ENCODE assay signal across 17 mouse cellular contexts in the genomic region with DNA sequence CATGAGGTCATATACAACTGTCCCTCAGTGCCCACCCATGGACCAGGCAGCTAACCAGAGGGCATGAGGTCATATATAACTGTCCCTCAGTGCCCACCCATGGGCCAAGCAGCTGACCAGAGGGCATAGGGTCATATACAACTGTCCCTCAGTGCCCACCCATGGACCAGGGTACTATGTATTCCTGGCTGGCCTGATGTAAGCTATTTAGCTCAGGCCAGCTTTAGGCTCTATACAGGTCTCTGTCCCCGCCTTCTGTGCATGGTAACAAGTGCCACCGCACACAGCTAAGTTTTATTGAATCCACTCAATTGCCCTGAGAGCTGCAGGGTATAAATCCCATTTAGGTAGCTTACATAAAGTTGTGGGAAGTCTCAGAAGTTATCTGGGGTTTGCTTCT. TPM values are rescaled to one million over a fixed set of nuclear protein-coding genes. Genes with fewer than 3 reads are reported as not detected.
DNase-seq lines count a peak whose midpoint lies in the region; ATAC-seq and TF ChIP-seq lines count a peak whose summit lies in the region.
"Had no signal": no experiment of that assay in that cellular context is flagged by ENCODE, and none has a peak within 500 bp of the region (broad histone marks: within the 10 kb centered on the region; RNA-seq: fewer than 3 reads in every experiment).

No protein-coding gene starts in this region.

- DNase-seq in heart, adult 2 months: no peak
- DNase-seq in kidney, postnatal 10 days: no peak
- DNase-seq in stomach, postnatal 0 days (ENCODE audit: low spot score): no peak
- DNase-seq in adrenal gland, adult 18-20 months (ENCODE audit: low spot score in 2 of 2): no peak
- DNase-seq: adrenal gland, adult 2 months; cerebellum, adult 2 months; gastrocnemius, postnatal 14 days; heart, adult 18-20 months; lung, embryonic 14.5 days; lung, postnatal 4 days; right cerebral cortex, postnatal 4 days had no signal

- no peaks in the 10 kb centered on the region for H3K9me3 ChIP-seq in heart, embryonic 11.5 days (replicated peaks; ENCODE audit: control insufficient read depth, low read length)
- no peaks in the 10 kb centered on the region for H3K9me3 ChIP-seq in kidney, embryonic 16.5 days (ENCODE audit: low read length)
- no peaks in the 10 kb centered on the region for H3K9me3 ChIP-seq in stomach, embryonic 14.5 days (ENCODE audit: control insufficient read depth, low read depth, low read length)
- no peaks in the 10 kb centered on the region for H3K9me3 ChIP-seq in stomach, postnatal 0 days (ENCODE audit: control insufficient read depth, low read length)
- H3K9me3 ChIP-seq: liver, embryonic 12.5 days had no signal

- no peaks in the 10 kb centered on the region for H3K36me3 ChIP-seq in heart, embryonic 11.5 days (ENCODE audit: control insufficient read depth, insufficient read depth, low read length)
- H3K36me3 ChIP-seq in heart, adult 2 months (ENCODE audit: control insufficient read depth, insufficient read depth, low read length): peaks cover 3% of the 10 kb centered on the region
- H3K36me3 ChIP-seq in kidney, embryonic 16.5 days (ENCODE audit: insufficient read depth, low read length): no peaks in the 10 kb centered on the region
- no peaks in the 10 kb centered on the region for H3K36me3 ChIP-seq in stomach, embryonic 14.5 days (ENCODE audit: control insufficient read depth, insufficient read depth, low read length)
- H3K36me3 ChIP-seq in stomach, postnatal 0 days (ENCODE audit: control insufficient read depth, insufficient read depth, low read length): no peaks in the 10 kb centered on the region

- ATAC-seq in heart, embryonic 11.5 days (replicated peaks; ENCODE audit: insufficient number of reproducible peaks, low FRiP score, low TSS enrichment): peak; percentile 52; the same call in 1 of the 2 replicates
- ATAC-seq in kidney, embryonic 16.5 days (ENCODE audit: low FRiP score, low TSS enrichment): peak; percentile 29; the same call in 1 of the 2 replicates
- ATAC-seq in stomach, embryonic 14.5 days (ENCODE audit: insufficient number of reproducible peaks, insufficient read depth, low FRiP score, low read depth): 0 out of 2 replicates have a peak, but pooled peaks have one; percentile 10
- ATAC-seq in stomach, postnatal 0 days (ENCODE audit: low FRiP score, low TSS enrichment): no peak
- ATAC-seq: intestine, embryonic 16.5 days; liver, embryonic 12.5 days had no signal

- TF ChIP-seq POLR2A in heart, adult 2 months (IDR thresholded peaks at IDR 0.05; ENCODE audit: insufficient read depth, low read depth, low read length): no peak

- no peak overlapping the region for H3K9ac ChIP-seq in heart, embryonic 11.5 days (ENCODE audit: low read depth, low read length)
- no peak overlapping the region for H3K9ac ChIP-seq in heart, adult 2 months (ENCODE audit: low read depth, low read length)
- no peak overlapping the region for H3K9ac ChIP-seq in kidney, embryonic 16.5 days (replicated peaks; ENCODE audit: low read length)
- no peak overlapping the region for H3K9ac ChIP-seq in stomach, embryonic 14.5 days (replicated peaks; ENCODE audit: low read depth, low read length)
- H3K9ac ChIP-seq in stomach, postnatal 0 days (ENCODE audit: low read length): no peak overlapping the region
- H3K9ac ChIP-seq: liver, embryonic 12.5 days; lung, embryonic 14.5 days had no signal

- no peak overlapping the region for H3K4me2 ChIP-seq in heart, embryonic 11.5 days
- no peak overlapping the region for H3K4me2 ChIP-seq in kidney, embryonic 16.5 days (replicated peaks; ENCODE audit: low read depth, low read length)
- H3K4me2 ChIP-seq in stomach, embryonic 14.5 days (replicated peaks; ENCODE audit: low read depth, low read length): no peak overlapping the region
- H3K4me2 ChIP-seq in stomach, postnatal 0 days (replicated peaks; ENCODE audit: low read depth): no peak overlapping the region
- H3K4me2 ChIP-seq: liver, embryonic 12.5 days; lung, embryonic 14.5 days had no signal

- WGBS in heart, embryonic 11.5 days (ENCODE audit: insufficient replicate concordance): 95% methylated on average over 2 of the region's 2 CpGs
- WGBS in heart, adult 2 months: 99% methylated on average over 2 of the region's 2 CpGs
- 94% methylated on average over 2 of the region's 2 CpGs for WGBS in kidney, embryonic 16.5 days
- 98% methylated on average over 2 of the region's 2 CpGs for WGBS in stomach, embryonic 14.5 days
- 94% methylated on average over 2 of the region's 2 CpGs for WGBS in stomach, postnatal 0 days

- H3K27ac ChIP-seq in heart, embryonic 11.5 days (ENCODE audit: low read depth, low read length): no peak overlapping the region
- no peak overlapping the region for H3K27ac ChIP-seq in heart, adult 2 months
- H3K27ac ChIP-seq in kidney, embryonic 16.5 days (ENCODE audit: low read length): no peak overlapping the region
- no peak overlapping the region for H3K27ac ChIP-seq in stomach, embryonic 14.5 days (ENCODE audit: low read length)
- no peak overlapping the region for H3K27ac ChIP-seq in stomach, postnatal 0 days (replicated peaks)
- H3K27ac ChIP-seq: liver, embryonic 12.5 days; midbrain, embryonic 10.5 days had no signal

- no peak for TF ChIP-seq CTCF in heart, adult 2 months (IDR thresholded peaks at IDR 0.05)
- no peak for TF ChIP-seq CTCF in stomach, postnatal 0 days (IDR thresholded peaks at IDR 0.05; ENCODE audit: low read depth)

- peaks cover 7% of the 10 kb centered on the region for H3K79me2 ChIP-seq in heart, adult 2 months (replicated peaks; ENCODE audit: control insufficient read depth, insufficient read depth, low read length)

- H3K4me3 ChIP-seq in heart, embryonic 11.5 days (ENCODE audit: low read depth, low read length): no peak overlapping the region
- H3K4me3 ChIP-seq in heart, adult 2 months: no peak overlapping the region
- H3K4me3 ChIP-seq in kidney, embryonic 16.5 days (ENCODE audit: low read length): no peak overlapping the region
- H3K4me3 ChIP-seq in stomach, embryonic 14.5 days (ENCODE audit: low read depth, low read length): no peak overlapping the region
- H3K4me3 ChIP-seq in stomach, postnatal 0 days (ENCODE audit: low read depth, low read length): no peak overlapping the region
- H3K4me3 ChIP-seq: liver, embryonic 12.5 days; midbrain, embryonic 10.5 days had no signal

- no peaks in the 10 kb centered on the region for H3K27me3 ChIP-seq in heart, embryonic 11.5 days (ENCODE audit: control insufficient read depth, insufficient read depth, low read length)
- no peaks in the 10 kb centered on the region for H3K27me3 ChIP-seq in heart, adult 2 months (ENCODE audit: control insufficient read depth, insufficient read depth, low read length)
- no peaks in the 10 kb centered on the region for H3K27me3 ChIP-seq in kidney, embryonic 16.5 days (ENCODE audit: insufficient read depth, low read length)
- H3K27me3 ChIP-seq in stomach, embryonic 14.5 days (ENCODE audit: control insufficient read depth, insufficient read depth, low read length): no peaks in the 10 kb centered on the region
- H3K27me3 ChIP-seq in stomach, postnatal 0 days (ENCODE audit: control insufficient read depth, insufficient read depth, low read length): no peaks in the 10 kb centered on the region
- H3K27me3 ChIP-seq: liver, embryonic 12.5 days had no signal

- peaks cover 35% of the 10 kb centered on the region for H3K4me1 ChIP-seq in heart, embryonic 11.5 days (ENCODE audit: control insufficient read depth, insufficient read depth, low read length)
- H3K4me1 ChIP-seq in heart, adult 2 months (ENCODE audit: control insufficient read depth, insufficient read depth, low read length): peaks cover 8% of the 10 kb centered on the region
- peaks cover 11% of the 10 kb centered on the region; the same call in 1 of the 2 replicates for H3K4me1 ChIP-seq in kidney, embryonic 16.5 days (ENCODE audit: insufficient read depth, low read length)
- H3K4me1 ChIP-seq in stomach, embryonic 14.5 days (ENCODE audit: control insufficient read depth, insufficient read depth, low read length): 0 out of 2 replicates have a peak, but pooled peaks cover 6% of the 10 kb centered on the region
- no peaks in the 10 kb centered on the region for H3K4me1 ChIP-seq in stomach, postnatal 0 days (replicated peaks; ENCODE audit: control insufficient read depth, insufficient read depth)
- H3K4me1 ChIP-seq: liver, embryonic 12.5 days had no signal

- TF ChIP-seq EP300 in heart, adult 2 months (IDR thresholded peaks at IDR 0.05; ENCODE audit: insufficient read depth, low read depth, low read length): no peak
- TF ChIP-seq EP300 in stomach, postnatal 0 days (optimal IDR thresholded peaks at IDR 0.05): no peak

- intact Hi-C loops in heart, adult 2 months (cut with DNase I): no loop called here

RNA-seq across cellular contexts. Expression of gene Dcbld2, which starts 7.3 kb away (rescaled TPM):
- polyA plus RNA-seq in heart, embryonic 11.5 days (2014; fragmentation: Nextera tagmentation; extraction: Ambion mirVana): 19.0 and 19.6 TPM in 2 replicates
- 10 to 100 TPM; 14.0 to 16.8 TPM for total RNA-seq in heart, adult 2 months (2021)
- polyA plus RNA-seq in heart, adult 2 months (2012; rRNA removed): 9.0 and 17.8 TPM in 2 replicates
- polyA plus RNA-seq in kidney, embryonic 16.5 days (2015; fragmentation: Nextera tagmentation; extraction: Ambion mirVana): 4.1 and 5.3 TPM in 2 replicates
- 12.5 and 14.0 TPM in 2 replicates for polyA plus RNA-seq in stomach, embryonic 14.5 days (2014; fragmentation: Nextera tagmentation; extraction: Ambion mirVana)
- polyA plus RNA-seq in stomach, postnatal 0 days (2015; fragmentation: Nextera tagmentation; extraction: Ambion mirVana): 3.7 and 4.5 TPM in 2 replicates
- 10 to 100 TPM in 1 of 2 experiments, 1 to 10 TPM in 1; 8.3 to 11.6 TPM for total RNA-seq in adrenal gland, adult 18-20 months (2021)
